Mouse (Mus musculus): ENCODE results near the gene Nav2. TPM values are rescaled to one million over a fixed set of nuclear protein-coding genes. Genes with fewer than 3 reads are reported as not detected.

The Nav2 gene
- total and polyA plus RNA-seq, 2 experiments from 2014 or later, result 16.3 to 44.0 TPM

DNA sequence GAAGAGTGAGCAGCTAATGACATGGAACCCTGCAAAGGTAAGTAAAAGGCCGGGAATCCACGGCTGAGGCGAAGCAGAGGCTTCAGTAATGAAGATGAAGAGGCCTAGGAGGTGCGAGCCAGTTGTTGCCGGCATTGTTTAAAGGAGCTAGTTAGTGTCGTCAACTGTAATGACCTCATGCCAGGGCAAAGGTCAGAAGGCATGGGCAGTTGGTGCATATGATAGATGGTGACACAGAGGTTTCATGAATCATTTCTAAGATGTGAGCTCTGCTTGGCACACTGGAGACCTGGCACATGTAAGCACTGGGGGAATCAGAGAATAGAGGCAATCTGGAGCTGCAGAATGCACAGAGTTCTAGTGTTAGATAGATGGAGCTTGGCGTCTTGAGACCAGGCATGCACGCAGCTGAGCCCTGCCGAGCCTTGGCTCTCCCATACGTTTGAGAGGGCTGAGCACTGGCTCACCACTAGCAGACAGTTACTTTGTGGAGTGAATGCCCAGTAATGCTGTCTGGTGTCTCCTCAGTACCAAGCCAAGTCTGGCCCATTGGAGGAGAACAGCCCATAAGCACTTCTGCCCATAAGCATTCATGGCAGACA is 166.9 kb downstream of the Nav2 start:
- H3K4me3 ChIP-seq (ENCODE audit: low read depth, low read length), result no peak overlapping the region
- no peak overlapping the region for H3K27ac ChIP-seq (ENCODE audit: low read depth, low read length)
- no peak for TF ChIP-seq CTCF (IDR thresholded peaks at IDR 0.05; ENCODE audit: low read depth)
- no peak overlapping the region for H3K9ac ChIP-seq
- WGBS, result 62% methylated on average over 10 of the region's 10 CpGs
- DNase-seq, result no peak
- peak; percentile 21; the same call in 1 of the 2 replicates for ATAC-seq
- no peaks in the 10 kb centered on the region for H3K9me3 ChIP-seq (ENCODE audit: low read length)
- no peaks in the 10 kb centered on the region for H3K36me3 ChIP-seq (ENCODE audit: insufficient read depth)
- no peaks in the 10 kb centered on the region for H3K27me3 ChIP-seq (ENCODE audit: insufficient read depth, low read length)
- H3K4me2 ChIP-seq (ENCODE audit: low read depth), result no peak overlapping the region
- H3K4me1 ChIP-seq (ENCODE audit: insufficient read depth), result peaks cover 5% of the 10 kb centered on the region; the same call in 1 of the 2 replicates

DNA sequence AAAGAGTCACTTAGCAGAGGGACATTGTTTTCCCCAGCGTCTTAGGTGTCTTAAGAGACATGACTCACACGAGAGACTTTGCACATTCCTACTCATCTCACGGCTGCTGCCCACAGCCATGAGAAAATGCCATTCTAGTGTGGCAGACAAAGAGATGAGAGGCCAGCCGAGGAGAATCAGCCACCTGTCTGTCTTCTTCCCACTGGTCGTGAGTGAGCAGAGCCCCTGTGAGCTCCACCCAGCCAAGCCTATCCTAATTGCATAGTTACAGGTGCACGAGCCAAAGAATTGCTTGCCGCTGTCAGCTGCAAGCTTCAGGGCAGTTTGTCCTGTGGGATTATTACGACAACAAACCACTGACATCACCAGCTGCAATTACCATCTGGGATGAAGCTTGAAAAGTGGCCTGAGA is 167.8 kb downstream of the Nav2 start:
- H3K27me3 ChIP-seq (ENCODE audit: insufficient read depth, low read length), result no peaks in the 10 kb centered on the region
- no peak overlapping the region for H3K27ac ChIP-seq (ENCODE audit: low read depth, low read length)
- no peaks in the 10 kb centered on the region for H3K36me3 ChIP-seq (ENCODE audit: insufficient read depth)
- ATAC-seq, result no peak
- no peaks in the 10 kb centered on the region for H3K9me3 ChIP-seq (ENCODE audit: low read length)
- H3K9ac ChIP-seq, result no peak overlapping the region
- H3K4me1 ChIP-seq (ENCODE audit: insufficient read depth), result peaks cover 5% of the 10 kb centered on the region; the same call in 1 of the 2 replicates
- no peak for TF ChIP-seq CTCF (IDR thresholded peaks at IDR 0.05; ENCODE audit: low read depth)
- H3K4me2 ChIP-seq (ENCODE audit: low read depth), result no peak overlapping the region
- WGBS, result 38% methylated on average over 8 of the region's 8 CpGs
- no peak for DNase-seq
- no peak overlapping the region for H3K4me3 ChIP-seq (ENCODE audit: low read depth, low read length)

DNA sequence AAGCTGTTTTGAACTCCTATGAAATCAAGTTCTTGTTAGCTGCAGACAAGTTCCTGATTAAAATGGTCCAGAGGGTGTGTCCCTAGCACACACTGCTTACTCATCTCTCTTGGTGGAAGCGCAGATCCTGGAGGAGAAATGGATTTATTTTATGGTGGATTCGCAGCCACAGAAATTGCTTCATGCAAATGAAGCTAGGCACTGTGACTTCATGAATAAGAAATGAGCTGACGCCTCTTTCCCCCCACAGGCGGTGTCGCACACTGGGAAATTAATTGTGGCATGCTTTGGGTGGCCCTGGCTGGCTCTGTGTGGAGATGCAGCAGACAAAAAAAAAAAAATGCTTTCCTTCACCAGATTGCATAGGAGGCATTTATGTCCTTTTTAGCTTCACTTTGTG is 170.4 kb downstream of the Nav2 start:
- 16% methylated on average over 5 of the region's 5 CpGs for WGBS
- no peak overlapping the region for H3K9ac ChIP-seq
- DNase-seq (peak; percentile 59), ATAC-seq (peak; percentile 79)
- no peaks in the 10 kb centered on the region for H3K36me3 ChIP-seq (ENCODE audit: insufficient read depth)
- H3K9me3 ChIP-seq (ENCODE audit: low read length), result no peaks in the 10 kb centered on the region
- H3K4me1 ChIP-seq (ENCODE audit: insufficient read depth), result peaks cover 5% of the 10 kb centered on the region; the same call in 1 of the 2 replicates
- H3K27me3 ChIP-seq (ENCODE audit: insufficient read depth, low read length), result no peaks in the 10 kb centered on the region
- no peak for TF ChIP-seq CTCF (IDR thresholded peaks at IDR 0.05; ENCODE audit: low read depth)
- no peak overlapping the region for H3K4me3 ChIP-seq (ENCODE audit: low read depth, low read length)
- H3K27ac ChIP-seq (ENCODE audit: low read depth, low read length), result no peak overlapping the region
- H3K4me2 ChIP-seq (ENCODE audit: low read depth), result no peak overlapping the region

DNA sequence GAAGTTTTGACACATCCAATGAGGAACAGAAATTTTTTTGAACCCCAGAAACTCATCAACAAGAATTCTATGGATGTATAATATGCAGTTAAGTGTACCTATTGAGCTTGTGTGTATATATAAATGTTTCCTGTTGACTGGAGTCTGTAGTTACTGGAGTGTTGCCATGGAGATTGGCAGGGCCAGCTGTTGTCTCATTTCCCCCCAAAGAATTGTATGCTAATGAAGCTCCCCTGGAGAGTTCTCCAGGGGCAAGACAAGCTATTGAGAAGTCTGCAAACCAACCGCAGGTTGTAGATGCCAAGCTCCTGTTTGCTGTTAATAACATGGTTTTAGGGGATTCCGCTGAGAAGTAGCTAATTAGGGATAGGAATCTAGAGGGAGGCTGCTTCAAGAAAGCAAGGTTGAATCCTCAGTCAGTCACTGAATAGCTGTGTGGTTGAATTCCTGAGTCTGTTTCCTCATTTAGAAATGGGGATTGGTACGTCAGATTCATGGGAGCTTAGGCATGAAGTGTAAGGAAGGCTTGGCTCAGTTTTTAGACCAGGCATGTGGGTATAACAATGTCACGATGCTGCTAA is 174.2 kb downstream of the Nav2 start:
- Histone ChIP-seq H3K4me1 (ENCODE audit: insufficient read depth) (peaks cover 22% of the 10 kb centered on the region; the same call in 1 of the 2 replicates), H3K27ac (ENCODE audit: low read depth, low read length) (no peak overlapping the region), H3K27me3 (ENCODE audit: insufficient read depth, low read length) (no peaks in the 10 kb centered on the region), H3K4me3 (ENCODE audit: low read depth, low read length) (no peak overlapping the region), H3K9me3 (ENCODE audit: low read length) (no peaks in the 10 kb centered on the region), H3K4me2 (ENCODE audit: low read depth) (no peak overlapping the region), H3K9ac (no peak overlapping the region), H3K36me3 (ENCODE audit: insufficient read depth) (no peaks in the 10 kb centered on the region)
- ATAC-seq (no peak), DNase-seq (peak; percentile 52)
- TF ChIP-seq CTCF (IDR thresholded peaks at IDR 0.05; ENCODE audit: low read depth), result no peak
- 30% methylated on average over 4 of the region's 4 CpGs for WGBS

DNA sequence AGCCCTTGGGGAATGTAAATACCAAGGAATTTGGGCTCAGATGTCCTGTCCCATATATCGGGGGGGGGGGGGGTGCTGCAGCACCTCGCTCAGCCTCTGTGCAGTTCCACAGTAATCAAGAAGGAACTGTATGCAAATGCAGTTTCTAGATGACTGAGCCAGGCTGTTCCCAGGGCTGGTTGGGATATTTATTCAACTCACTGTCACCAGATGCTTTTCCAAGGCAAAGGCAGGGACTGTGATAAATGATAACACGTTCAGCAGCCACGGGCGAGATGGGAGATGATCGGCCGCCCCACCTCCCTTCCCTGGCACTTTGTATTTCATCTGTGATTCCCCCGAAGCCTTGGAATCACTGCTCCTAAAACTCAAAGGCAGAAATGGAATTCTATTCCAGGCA is 176.3 kb downstream of the Nav2 start:
- H3K27me3 ChIP-seq (ENCODE audit: insufficient read depth, low read length), result no peaks in the 10 kb centered on the region
- 35% methylated on average over 8 of the region's 8 CpGs for WGBS
- DNase-seq, result peak; percentile 45
- no peaks in the 10 kb centered on the region for H3K9me3 ChIP-seq (ENCODE audit: low read length)
- no peak for TF ChIP-seq CTCF (IDR thresholded peaks at IDR 0.05; ENCODE audit: low read depth)
- ATAC-seq, result peak; percentile 28; the same call in 1 of the 2 replicates
- peaks cover 21% of the 10 kb centered on the region; the same call in 1 of the 2 replicates for H3K4me1 ChIP-seq (ENCODE audit: insufficient read depth)
- no peak overlapping the region for H3K9ac ChIP-seq
- H3K36me3 ChIP-seq (ENCODE audit: insufficient read depth), result no peaks in the 10 kb centered on the region
- no peak overlapping the region for H3K4me3 ChIP-seq (ENCODE audit: low read depth, low read length)
- no peak overlapping the region for H3K4me2 ChIP-seq (ENCODE audit: low read depth)
- peak overlapping the region; percentile 62 for H3K27ac ChIP-seq (ENCODE audit: low read depth, low read length)

DNA sequence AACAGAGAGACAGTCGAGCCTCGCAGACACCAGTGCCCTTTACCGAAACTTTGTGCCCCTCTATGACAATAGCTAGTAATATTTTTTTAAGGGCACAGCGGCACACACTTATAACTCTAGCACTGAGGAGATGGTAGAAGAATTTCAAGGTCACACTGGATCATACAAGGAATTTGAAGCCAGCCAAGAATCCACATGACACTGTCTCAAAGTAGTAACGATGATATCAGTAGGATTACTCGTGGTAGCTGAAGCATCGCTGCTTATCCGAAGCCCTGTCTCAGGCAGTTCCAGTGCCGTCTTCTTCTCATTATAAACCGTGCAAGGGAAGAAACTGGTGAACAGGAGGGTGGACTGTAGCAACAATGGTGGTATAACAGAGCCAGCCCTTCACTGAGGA is 177.2 kb downstream of the Nav2 start:
- H3K27me3 ChIP-seq (ENCODE audit: insufficient read depth, low read length), result no peaks in the 10 kb centered on the region
- H3K36me3 ChIP-seq (ENCODE audit: insufficient read depth), result no peaks in the 10 kb centered on the region
- WGBS, result 73% methylated on average over 10 of the region's 10 CpGs
- TF ChIP-seq CTCF (IDR thresholded peaks at IDR 0.05; ENCODE audit: low read depth), result no peak
- DNase-seq (no peak), ATAC-seq (no peak)
- no peak overlapping the region for H3K4me3 ChIP-seq (ENCODE audit: low read depth, low read length)
- H3K9ac ChIP-seq, result no peak overlapping the region
- H3K4me1 ChIP-seq (ENCODE audit: insufficient read depth), result peaks cover 21% of the 10 kb centered on the region; the same call in 1 of the 2 replicates
- H3K9me3 ChIP-seq (ENCODE audit: low read length), result no peaks in the 10 kb centered on the region
- H3K4me2 ChIP-seq (ENCODE audit: low read depth), result no peak overlapping the region
- no peak overlapping the region for H3K27ac ChIP-seq (ENCODE audit: low read depth, low read length)

DNA sequence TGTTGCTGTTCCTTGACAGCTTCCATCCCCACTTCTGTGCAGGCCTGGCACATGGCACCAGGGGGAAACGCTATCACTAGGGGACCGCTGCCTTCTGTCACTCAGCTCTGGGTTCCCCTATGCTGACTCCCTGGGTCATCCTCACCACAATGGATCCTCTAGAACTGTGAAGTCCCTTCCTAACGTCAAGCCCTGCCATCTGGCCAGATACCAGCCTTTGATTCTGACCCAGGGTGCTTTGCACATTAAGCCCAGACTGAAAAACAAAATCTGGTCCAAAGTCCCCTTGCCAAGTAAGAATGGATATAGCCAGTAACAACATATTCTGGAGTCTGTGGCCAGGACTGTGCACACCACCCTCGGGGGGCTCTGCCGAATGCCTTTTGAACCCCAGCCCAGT is 178.6 kb downstream of the Nav2 start:
- H3K27ac ChIP-seq (ENCODE audit: low read depth, low read length), result 0 out of 2 replicates have a peak overlapping the region, but pooled peaks have one; percentile 1
- no peak overlapping the region for H3K4me2 ChIP-seq (ENCODE audit: low read depth)
- no peak overlapping the region for H3K4me3 ChIP-seq (ENCODE audit: low read depth, low read length)
- peaks cover 21% of the 10 kb centered on the region; the same call in 1 of the 2 replicates for H3K4me1 ChIP-seq (ENCODE audit: insufficient read depth)
- ATAC-seq (peak; percentile 67), DNase-seq (peak; percentile 66)
- no peaks in the 10 kb centered on the region for H3K36me3 ChIP-seq (ENCODE audit: insufficient read depth)
- H3K9ac ChIP-seq, result no peak overlapping the region
- H3K9me3 ChIP-seq (ENCODE audit: low read length), result no peaks in the 10 kb centered on the region
- TF ChIP-seq CTCF (IDR thresholded peaks at IDR 0.05; ENCODE audit: low read depth), result 0 out of 2 replicates have a peak, but pooled peaks have one; percentile 8
- WGBS, result 44% methylated on average over 5 of the region's 5 CpGs
- H3K27me3 ChIP-seq (ENCODE audit: insufficient read depth, low read length), result no peaks in the 10 kb centered on the region
